Mouse (Mus musculus): ENCODE measurements around the gene Eif3l. TPM values are rescaled to one million over a fixed set of nuclear protein-coding genes. Genes with fewer than 3 reads are reported as not detected.
A peak's percentile ranks its signal among the peaks of the same experiment; 100 is the strongest.

Gene Eif3l
- total and polyA plus RNA-seq, 3 experiments, result 63.9 to 90.3 (median 69.2) TPM

DNA sequence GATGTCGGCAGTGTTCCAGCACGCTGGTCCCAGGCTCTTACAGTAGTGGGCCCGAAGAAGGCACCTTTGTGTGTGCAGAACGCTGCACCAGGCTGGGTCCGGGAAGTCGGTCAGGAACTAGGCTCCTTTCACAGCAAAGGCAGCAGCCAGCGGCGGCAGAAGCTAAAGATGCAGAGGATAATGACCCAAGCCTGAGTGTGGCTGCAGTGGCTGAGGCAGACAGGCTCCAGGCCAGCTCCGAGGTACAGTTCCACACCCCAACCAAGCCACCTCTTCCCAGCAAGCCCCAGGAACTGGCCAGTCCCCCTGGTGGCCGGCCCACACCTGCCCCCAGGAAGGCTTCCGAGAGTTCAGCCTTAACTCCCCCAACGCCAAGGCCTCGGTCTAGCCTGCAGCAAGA is 47.6 kb downstream of the Eif3l start:
- DNase-seq, result no peak
- 70% methylated on average over 13 of the region's 13 CpGs for WGBS
- intact Hi-C loops (cut with DNase I), result no loop called here
- Histone ChIP-seq H3K27ac (peak overlapping the region; percentile 23), H3K4me1 (ENCODE audit: control insufficient read depth, insufficient read depth, low read length) (peaks cover 9% of the 10 kb centered on the region; the same call in 1 of the 2 replicates), H3K79me2 (replicated peaks; ENCODE audit: control insufficient read depth, insufficient read depth, low read length) (0 out of 2 replicates have a peak, but pooled peaks cover 2% of the 10 kb centered on the region), H3K27me3 (ENCODE audit: control insufficient read depth, insufficient read depth, low read length) (no peaks in the 10 kb centered on the region), H3K4me3 (no peak overlapping the region), H3K9ac (ENCODE audit: low read depth, low read length) (no peak overlapping the region), H3K36me3 (ENCODE audit: control insufficient read depth, insufficient read depth, low read length) (peaks cover 2% of the 10 kb centered on the region; the same call in 1 of the 2 replicates)
- TF ChIP-seq CTCF (IDR thresholded peaks at IDR 0.05) (0 out of 2 replicates have a peak, but pooled peaks have one; percentile 8), EP300 (IDR thresholded peaks at IDR 0.05; ENCODE audit: insufficient read depth, low read depth, low read length) (no peak), POLR2A (IDR thresholded peaks at IDR 0.05; ENCODE audit: insufficient read depth, low read depth, low read length) (no peak)

- WGBS, result 34% methylated on average over 6 of the region's 6 CpGs
- intact Hi-C loops (cut with DNase I), result no loop called here
- Histone ChIP-seq H3K79me2 (replicated peaks; ENCODE audit: control insufficient read depth, insufficient read depth, low read length) (0 out of 2 replicates have a peak, but pooled peaks cover 2% of the 10 kb centered on the region), H3K27me3 (ENCODE audit: control insufficient read depth, insufficient read depth, low read length) (no peaks in the 10 kb centered on the region), H3K36me3 (ENCODE audit: control insufficient read depth, insufficient read depth, low read length) (0 out of 2 replicates have a peak, but pooled peaks cover 2% of the 10 kb centered on the region), H3K4me3 (no peak overlapping the region), H3K9ac (ENCODE audit: low read depth, low read length) (no peak overlapping the region), H3K27ac (peak overlapping the region; percentile 78), H3K4me1 (ENCODE audit: control insufficient read depth, insufficient read depth, low read length) (peaks cover 9% of the 10 kb centered on the region; the same call in 1 of the 2 replicates)
- peak; percentile 91 for TF ChIP-seq EP300 (IDR thresholded peaks at IDR 0.05; ENCODE audit: insufficient read depth, low read depth, low read length)
- TF ChIP-seq POLR2A (IDR thresholded peaks at IDR 0.05; ENCODE audit: insufficient read depth, low read depth, low read length), result no peak
- DNase-seq, result peak in 1 of 2 experiments; percentile 77
Observed at GRCm38 (mm10) chr15:79123751-79124150, 48.8 kb downstream of the Eif3l start.

GRCm38 (mm10) chr15:79124331-79124875 is 49.4 kb downstream of the Eif3l start:
- Histone ChIP-seq H3K27me3 (ENCODE audit: control insufficient read depth, insufficient read depth, low read length) (no peaks in the 10 kb centered on the region), H3K79me2 (replicated peaks; ENCODE audit: control insufficient read depth, insufficient read depth, low read length) (0 out of 2 replicates have a peak, but pooled peaks cover 2% of the 10 kb centered on the region), H3K36me3 (ENCODE audit: control insufficient read depth, insufficient read depth, low read length) (0 out of 2 replicates have a peak, but pooled peaks cover 2% of the 10 kb centered on the region), H3K27ac (peak overlapping the region; percentile 78), H3K4me1 (ENCODE audit: control insufficient read depth, insufficient read depth, low read length) (peaks cover 9% of the 10 kb centered on the region; the same call in 1 of the 2 replicates), H3K4me3 (no peak overlapping the region), H3K9ac (ENCODE audit: low read depth, low read length) (no peak overlapping the region)
- WGBS, result 59% methylated on average over 10 of the region's 10 CpGs
- intact Hi-C loops (cut with DNase I), result no loop called here
- no peak for DNase-seq
- TF ChIP-seq CTCF (IDR thresholded peaks at IDR 0.05), result no peak
- no peak for TF ChIP-seq POLR2A (IDR thresholded peaks at IDR 0.05; ENCODE audit: insufficient read depth, low read depth, low read length)
- no peak for TF ChIP-seq EP300 (IDR thresholded peaks at IDR 0.05; ENCODE audit: insufficient read depth, low read depth, low read length)

DNA sequence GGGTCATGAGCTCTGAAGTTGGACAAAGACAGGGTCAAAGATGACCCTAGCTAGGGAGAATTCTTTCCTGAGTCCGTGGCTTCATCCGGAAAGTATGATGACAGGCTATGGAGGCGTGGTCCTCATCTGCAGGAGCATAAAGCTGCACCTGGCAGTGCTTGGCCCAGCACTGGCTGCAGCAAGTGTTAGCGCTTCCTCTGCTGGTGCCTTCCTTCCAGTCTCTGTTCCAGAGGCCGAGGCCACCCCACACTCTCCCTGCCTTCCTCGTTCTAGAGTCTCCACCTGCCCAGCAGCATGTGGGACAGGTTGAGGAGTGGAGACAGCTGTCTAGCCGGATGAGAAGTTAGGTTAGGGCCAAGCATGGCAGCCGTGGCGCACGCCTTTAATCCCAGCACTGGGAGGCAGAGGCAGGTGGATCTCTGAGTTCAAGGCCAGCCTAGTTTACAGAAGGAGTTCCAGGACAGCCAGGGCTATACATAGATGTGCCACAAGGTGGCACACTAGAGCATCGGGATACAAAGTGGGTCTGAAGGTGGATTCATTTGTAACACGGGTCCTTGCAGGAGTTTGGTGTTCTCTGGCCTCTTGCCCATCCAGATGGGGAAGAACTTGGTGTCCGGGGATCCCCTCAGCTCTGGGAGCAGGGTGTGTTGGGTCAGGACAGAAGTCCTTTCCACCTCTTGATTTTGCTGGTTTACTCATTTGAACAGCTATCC is 51.4 kb downstream of the Eif3l start:
- intact Hi-C loops (cut with DNase I), result loop anchor here (1.0 to 2.0 kb wide), 3 partner anchors 16 to 33 kb away; no protein-coding TSS in a partner anchor

GRCm38 (mm10) chr15:79127101-79127500 is 52.1 kb downstream of the Eif3l start:
- Histone ChIP-seq H3K27me3 (ENCODE audit: control insufficient read depth, insufficient read depth, low read length) (no peaks in the 10 kb centered on the region), H3K79me2 (replicated peaks; ENCODE audit: control insufficient read depth, insufficient read depth, low read length) (0 out of 2 replicates have a peak, but pooled peaks cover 2% of the 10 kb centered on the region), H3K4me1 (ENCODE audit: control insufficient read depth, insufficient read depth, low read length) (peaks cover 14% of the 10 kb centered on the region), H3K4me3 (no peak overlapping the region), H3K36me3 (ENCODE audit: control insufficient read depth, insufficient read depth, low read length) (peaks cover 5% of the 10 kb centered on the region), H3K27ac (no peak overlapping the region), H3K9ac (ENCODE audit: low read depth, low read length) (no peak overlapping the region)
- TF ChIP-seq EP300 (IDR thresholded peaks at IDR 0.05; ENCODE audit: insufficient read depth, low read depth, low read length) (no peak), POLR2A (IDR thresholded peaks at IDR 0.05; ENCODE audit: insufficient read depth, low read depth, low read length) (no peak), CTCF (IDR thresholded peaks at IDR 0.05) (no peak)
- 94% methylated on average over 12 of the region's 12 CpGs for WGBS
- DNase-seq, result no peak
- intact Hi-C loops (cut with DNase I), result loop anchor here (2.0 kb wide), 1 partner anchor 16 kb away; no protein-coding TSS in a partner anchor

More for the DNA sequence above, 51.4 kb downstream of the Eif3l start:
- DNase-seq, result peak; percentile 61 to 71
- 74% methylated on average over 13 of the region's 13 CpGs for WGBS
- Histone ChIP-seq H3K79me2 (replicated peaks; ENCODE audit: control insufficient read depth, insufficient read depth, low read length) (0 out of 2 replicates have a peak, but pooled peaks cover 2% of the 10 kb centered on the region), H3K4me1 (ENCODE audit: control insufficient read depth, insufficient read depth, low read length) (peaks cover 12% of the 10 kb centered on the region; the same call in 1 of the 2 replicates), H3K27me3 (ENCODE audit: control insufficient read depth, insufficient read depth, low read length) (no peaks in the 10 kb centered on the region), H3K36me3 (ENCODE audit: control insufficient read depth, insufficient read depth, low read length) (0 out of 2 replicates have a peak, but pooled peaks cover 2% of the 10 kb centered on the region), H3K9ac (ENCODE audit: low read depth, low read length) (no peak overlapping the region), H3K27ac (no peak overlapping the region), H3K4me3 (no peak overlapping the region)
- TF ChIP-seq CTCF (IDR thresholded peaks at IDR 0.05) (peak; percentile 82), POLR2A (IDR thresholded peaks at IDR 0.05; ENCODE audit: insufficient read depth, low read depth, low read length) (no peak)

Data from heart, adult 2 months (tissue).